Mouse (Mus musculus): ENCODE results near the gene Map1s. TPM values are rescaled to one million over a fixed set of nuclear protein-coding genes. Genes with fewer than 3 reads are reported as not detected.

Gene Map1s
- 10 to 100 TPM; 30.7 to 35.6 TPM for total RNA-seq (2021)
- 100 and 105 TPM in 2 replicates for polyA plus RNA-seq (2012; rRNA removed)
- long read RNA-seq, transcript Map1s-201 (7 exons, 3,314 nt): major isoform, 24 of 34 reads
- long read RNA-seq, partial matches to known transcripts: 5 of 34 reads
- long read RNA-seq, other reads (novel, unspliced or antisense): 5 of 34 reads

GRCm38 (mm10) chr8:70905831-70906736, at the start of gene Map1s:
Map1s (plus strand) TSS chr8:70905932.
- peak; percentile 85 for DNase-seq

GRCm38 (mm10) chr8:70856028-70856427, 49.7 kb upstream of the Map1s start:
- no peak for DNase-seq

- DNase-seq: peak; percentile 89
Measured at GRCm38 (mm10) chr8:70856541-70857197, 49.1 kb upstream of the Map1s start.

DNA sequence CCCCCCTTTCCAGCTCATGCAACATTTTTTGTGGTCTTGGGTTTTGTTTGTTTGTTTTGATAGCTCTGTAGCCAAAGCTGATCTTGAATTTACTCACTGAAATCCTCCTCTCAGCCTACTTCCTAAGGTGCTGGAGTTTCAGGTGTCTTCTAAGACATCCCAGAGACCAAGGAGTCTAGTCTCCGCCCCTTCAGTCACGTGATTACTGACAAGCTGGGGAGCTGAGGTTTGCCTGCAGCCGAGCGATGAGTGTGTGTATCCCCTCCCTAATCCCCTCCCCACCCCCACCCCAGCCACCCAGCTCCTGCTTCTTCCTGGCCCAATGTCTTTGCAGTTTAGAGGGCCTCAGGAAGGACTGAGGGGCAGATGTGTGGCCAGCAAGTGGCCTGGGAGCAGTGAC, 48.2 kb upstream of the Map1s start:
- no peak for DNase-seq

DNA sequence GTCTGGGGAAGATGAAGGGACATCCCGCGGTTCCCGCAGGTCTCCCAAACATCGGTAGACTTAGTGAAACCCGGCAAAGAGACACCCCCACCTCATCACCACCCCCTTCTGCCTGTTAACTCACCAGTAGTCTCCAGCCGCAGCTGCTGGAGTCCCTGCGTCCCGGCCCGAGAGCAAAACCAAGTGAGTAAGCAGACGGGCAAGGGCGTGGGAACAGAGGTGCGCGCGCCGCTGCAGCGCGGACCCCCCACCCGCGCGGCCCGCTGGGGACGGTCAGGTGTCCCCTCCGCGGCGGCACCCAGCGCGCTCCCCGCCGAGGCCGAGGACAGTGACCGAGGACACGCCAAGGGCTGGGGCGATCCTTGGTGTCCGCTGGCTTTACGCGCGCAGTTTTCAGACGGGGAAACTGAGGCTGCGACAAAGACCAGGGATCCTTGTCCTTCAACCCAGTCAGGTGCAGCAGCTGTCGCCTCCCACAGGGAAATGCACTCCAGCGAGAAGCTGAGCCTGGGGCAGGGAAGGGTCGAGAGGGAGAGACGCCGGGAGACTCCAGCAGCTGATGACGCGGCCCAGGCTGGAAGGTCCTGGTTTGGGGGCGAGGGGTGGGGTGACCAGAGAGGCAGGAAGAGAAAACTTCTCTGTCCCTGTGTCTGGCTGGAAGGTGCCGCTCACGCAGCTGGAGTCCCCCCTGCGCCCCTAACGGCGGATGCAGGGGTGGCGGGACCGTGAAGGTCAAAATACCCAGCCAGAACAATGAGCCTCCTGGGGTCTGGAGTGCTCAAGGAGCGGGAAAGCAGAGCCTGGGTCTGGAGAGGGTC, 42.7 kb upstream of the Map1s start, which contains the start of gene Kcnn1:
Kcnn1 (minus strand) TSS at position 435 of the 818 bp plus-strand sequence.
- DNase-seq: no peak

DNA sequence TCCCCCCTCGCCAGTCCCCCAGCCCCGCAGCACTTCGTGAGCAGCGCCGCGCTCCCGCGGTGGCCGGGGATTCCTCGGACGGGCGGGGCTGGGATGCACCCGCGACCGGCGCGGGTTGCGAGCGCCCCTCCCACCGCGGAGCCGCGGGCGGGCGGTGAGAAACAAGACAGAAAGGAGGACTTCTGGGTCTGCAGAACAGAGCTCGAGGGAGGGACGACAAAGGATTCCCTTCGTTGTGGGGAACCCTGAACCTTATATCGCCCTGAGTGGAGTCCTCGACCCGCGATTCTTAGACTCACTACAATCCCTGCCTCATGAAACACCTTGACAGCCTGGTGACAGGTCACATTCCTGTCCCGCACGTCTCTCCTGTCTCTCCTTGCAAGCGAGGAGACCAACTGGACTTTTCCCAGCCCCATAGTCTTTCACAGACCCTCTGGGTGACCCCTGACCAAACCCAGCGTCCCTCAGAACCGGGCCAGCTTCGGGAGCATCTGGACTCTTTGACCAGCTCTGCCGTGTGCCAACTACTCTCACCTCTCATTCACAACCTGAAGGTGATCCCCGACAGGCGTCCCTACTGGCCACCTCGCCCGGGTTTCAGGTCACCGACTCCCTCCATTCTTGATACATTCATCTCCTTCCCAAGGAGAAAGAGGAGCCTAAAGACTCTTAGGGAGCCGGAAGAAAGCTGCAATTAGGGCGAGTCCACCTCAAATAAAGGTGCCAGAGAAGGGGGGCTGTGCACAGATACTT, 41.6 kb upstream of the Map1s start:
- peak; percentile 39 for DNase-seq

- peak; percentile 58 for DNase-seq
Measured at GRCm38 (mm10) chr8:70864712-70865221, 41.0 kb upstream of the Map1s start.

DNA sequence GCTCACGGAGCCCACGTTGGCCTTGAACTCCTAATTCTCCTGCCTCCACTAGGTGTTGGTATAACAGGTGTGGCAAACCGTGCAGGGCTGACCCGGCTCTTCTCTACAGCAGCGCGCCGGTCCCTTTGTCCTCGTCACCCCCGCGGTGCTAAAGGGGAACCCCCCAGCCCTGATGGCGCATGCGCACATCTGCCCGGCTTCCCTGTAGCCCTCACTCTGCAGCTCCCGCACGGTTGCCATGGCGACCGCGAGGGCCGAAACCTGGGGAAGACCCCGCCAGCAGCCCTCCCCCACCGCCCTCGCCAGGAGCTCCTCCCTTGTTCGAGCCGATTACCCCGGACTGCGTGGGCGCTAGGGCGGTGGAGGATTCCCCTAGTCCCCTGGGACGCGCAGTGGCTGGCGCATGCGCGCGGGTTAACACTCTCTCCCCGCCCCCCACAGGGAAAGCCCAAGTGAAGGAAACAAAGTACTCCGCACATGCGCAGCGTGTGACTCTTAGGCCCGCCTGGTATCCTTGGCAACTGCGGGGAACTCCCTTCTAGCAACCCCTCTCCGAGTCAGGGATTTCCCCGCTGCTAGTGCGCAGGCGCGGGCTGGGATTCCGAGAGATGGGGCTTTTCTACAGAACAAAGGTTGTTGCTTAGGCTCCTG, 40.3 kb upstream of the Map1s start:
- DNase-seq: peak; percentile 99

- no peak for DNase-seq
Measured at GRCm38 (mm10) chr8:70866001-70866520, 39.7 kb upstream of the Map1s start.

GRCm38 (mm10) chr8:70866566-70866965, 39.2 kb upstream of the Map1s start:
- DNase-seq: no peak

- peak; percentile 65 for DNase-seq
Measured at GRCm38 (mm10) chr8:70868559-70869198, 37.1 kb upstream of the Map1s start.

DNA sequence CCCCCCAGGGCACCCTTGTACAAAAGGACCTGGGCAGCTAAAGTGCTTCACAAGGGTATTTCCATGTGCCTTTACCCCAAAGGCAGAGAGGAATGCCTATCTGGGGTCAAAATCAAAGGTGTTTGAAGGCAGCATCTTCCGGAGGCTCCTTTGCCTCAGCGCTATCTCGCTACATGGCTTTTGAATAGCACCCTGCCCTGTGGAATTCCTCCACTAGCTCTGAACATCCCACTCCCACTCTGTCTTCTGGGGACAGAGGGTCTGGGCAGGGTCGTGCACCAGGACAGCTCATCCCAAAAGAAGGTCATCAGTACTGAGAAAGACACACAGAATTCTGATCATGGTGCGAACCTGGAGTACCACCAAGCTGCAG, 36.5 kb upstream of the Map1s start:
- no peak for DNase-seq

DNA sequence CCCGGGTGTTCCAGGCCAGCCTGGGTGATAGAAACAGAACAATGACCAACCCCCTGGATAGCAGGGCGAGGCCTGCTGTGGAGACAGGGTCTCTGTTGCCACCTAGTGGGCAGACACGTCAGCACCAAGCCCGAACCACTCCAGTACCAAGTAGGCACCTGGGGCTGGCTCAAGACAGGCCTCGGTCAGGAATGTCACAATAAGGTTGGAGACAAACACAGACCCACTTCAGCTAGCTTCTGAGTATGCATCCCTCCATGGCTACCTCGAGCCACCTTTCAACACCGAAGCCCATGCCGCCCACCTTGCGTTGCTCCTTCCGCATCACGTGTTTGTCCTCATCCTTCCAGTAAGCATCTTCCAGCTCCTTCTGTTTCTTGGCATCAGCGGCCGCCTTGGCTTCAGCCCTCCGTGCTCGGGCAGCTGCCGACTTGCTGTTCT, 36.1 kb upstream of the Map1s start:
- peak; percentile 81 for DNase-seq

GRCm38 (mm10) chr8:70871195-70871807, 34.4 kb upstream of the Map1s start:
- DNase-seq: no peak

GRCm38 (mm10) chr8:70872643-70873363, 32.9 kb upstream of the Map1s start:
- no peak for DNase-seq

GRCm38 (mm10) chr8:70873364-70873985, 32.3 kb upstream of the Map1s start, which contains the start of gene Ccdc124:
Ccdc124 (minus strand) TSS chr8:70873935.
- peak; percentile 95 for DNase-seq

DNA sequence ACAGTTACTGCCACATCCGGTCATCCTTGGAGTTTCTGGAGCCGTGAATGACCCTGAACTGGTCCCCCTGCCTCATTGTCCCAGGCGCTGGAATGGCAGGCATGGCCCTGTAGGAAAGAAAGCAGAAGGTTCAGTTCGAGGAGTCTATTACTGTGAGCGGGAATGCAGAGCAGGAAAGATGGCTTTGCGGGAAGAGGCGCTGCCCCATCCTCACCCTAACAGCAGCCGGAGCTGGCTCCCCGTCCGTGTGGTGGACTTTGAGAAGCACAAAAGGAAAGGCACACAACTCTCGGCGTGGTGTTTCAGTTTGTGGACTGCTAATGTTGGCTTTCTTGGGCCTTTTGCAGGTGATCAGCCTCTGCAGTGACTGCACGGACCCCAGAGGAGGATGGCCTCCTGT, 31.3 kb upstream of the Map1s start:
- DNase-seq: no peak

DNA sequence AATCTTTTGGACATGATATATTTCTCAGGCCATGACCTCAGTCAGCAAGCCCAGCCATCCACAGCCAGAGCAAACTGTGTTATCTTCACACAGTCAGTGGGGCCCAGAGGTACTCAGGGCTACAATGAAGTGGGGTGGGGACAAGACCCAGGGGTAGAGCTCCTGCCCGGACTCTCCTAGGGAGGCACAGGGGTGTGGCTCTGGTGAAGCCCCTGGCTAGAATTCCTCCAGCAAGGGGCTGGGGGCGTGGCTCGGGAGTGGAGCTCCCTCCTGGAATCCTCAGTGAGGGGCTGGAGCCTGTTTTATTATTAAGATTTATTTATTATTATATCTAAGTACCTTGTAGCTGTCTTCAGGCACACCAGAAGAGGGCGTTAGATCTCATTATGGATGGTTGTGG, 29.4 kb upstream of the Map1s start:
- no peak for DNase-seq
